Mouse (Mus musculus): ENCODE data around the gene Uprt. TPM values are rescaled to one million over a fixed set of nuclear protein-coding genes. Genes with fewer than 3 reads are reported as not detected.

The Uprt gene
- total RNA-seq (2014; fragmentation: Nextera tagmentation) (18.8 and 22.5 TPM in 2 replicates), total RNA-seq (2017) (6.3 and 6.9 TPM in 2 replicates)

DNA sequence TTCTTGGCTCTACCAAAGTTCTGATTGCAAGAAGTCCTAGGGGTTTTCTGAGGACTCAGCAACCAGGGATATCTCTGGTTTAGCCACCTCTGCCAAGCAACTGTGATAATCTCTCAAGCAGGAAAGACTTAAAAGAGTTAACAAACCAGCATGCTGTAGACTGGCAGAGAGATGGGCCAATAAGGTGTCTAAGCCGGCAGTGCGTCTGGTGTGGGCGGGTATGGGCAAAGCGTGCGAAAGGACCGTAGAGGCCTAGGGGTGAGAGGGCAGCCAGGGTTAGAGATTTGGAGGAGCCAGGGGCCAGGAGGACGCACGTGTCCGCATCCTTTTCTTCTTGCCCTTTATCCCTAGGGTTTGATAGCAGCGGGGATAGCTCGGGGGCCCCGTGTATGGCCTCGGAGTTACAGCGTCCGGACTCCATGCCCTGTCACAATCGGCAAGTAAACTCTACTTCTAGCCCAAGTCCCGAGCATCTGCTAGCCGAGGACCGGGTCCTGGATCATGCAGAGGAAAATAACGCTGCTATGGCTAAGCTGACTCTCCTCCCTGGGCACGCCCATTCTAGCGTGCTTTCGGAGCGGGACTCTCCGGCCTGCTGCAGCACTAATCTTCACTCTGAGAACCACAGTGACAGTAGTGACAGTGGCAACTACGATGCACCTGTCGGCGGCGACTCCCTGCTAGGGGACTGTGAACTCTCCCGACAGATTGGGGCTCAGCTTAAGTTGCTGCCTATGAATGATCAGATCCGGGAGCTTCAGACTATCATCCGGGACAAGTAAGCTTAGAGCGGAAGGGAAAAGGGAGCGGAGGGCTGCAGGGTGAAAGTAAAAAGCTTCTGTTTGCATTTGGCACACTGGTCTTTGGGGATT, at the start of gene Uprt:
Gene Uprt (plus strand): TSS at position 247 of the 872 bp plus-strand sequence.
- ATAC-seq (replicated peaks; ENCODE audit: poor library complexity, severe bottlenecking) = peak; percentile 90

DNA sequence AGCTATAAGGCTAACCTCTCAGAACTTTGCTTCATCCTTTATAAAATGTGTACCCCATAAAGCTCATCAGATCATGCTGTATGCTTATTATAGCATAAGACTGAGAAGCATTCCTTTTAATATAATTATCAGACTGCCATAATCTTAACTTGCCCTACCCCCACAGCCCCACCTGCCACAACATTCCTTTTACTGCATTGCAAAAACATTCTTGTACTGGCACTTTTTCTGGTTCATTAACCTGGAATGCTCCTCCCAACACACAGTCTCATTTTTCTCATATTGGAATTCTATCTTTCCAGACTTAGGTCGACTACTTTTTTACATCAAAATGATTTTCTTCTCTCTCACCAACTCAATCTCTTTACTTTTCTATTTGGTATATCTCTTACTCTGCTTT, 49.2 kb upstream of the Uprt start:
- ATAC-seq (replicated peaks; ENCODE audit: poor library complexity, severe bottlenecking) = no peak

DNA sequence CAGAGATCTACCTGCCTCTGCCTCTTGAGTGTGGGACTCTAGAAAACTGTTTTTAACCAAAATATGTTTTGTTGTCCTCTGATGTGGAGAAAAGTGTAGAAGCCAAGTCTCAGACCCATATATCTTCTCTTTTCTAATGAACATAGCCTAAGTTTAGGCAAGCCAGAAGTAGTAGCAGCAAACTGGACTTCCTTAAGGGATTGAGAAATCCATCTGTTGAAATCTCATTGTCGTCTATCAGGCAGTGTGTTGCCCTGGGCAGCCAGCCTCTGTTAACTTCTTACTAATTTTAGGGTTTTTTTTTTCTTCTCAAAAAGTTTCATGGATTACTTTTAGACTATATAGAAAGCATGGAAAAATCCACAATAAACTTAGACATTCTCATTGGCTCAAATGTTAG, 30.2 kb upstream of the Uprt start:
- ATAC-seq (replicated peaks; ENCODE audit: poor library complexity, severe bottlenecking) = peak; percentile 91

DNA sequence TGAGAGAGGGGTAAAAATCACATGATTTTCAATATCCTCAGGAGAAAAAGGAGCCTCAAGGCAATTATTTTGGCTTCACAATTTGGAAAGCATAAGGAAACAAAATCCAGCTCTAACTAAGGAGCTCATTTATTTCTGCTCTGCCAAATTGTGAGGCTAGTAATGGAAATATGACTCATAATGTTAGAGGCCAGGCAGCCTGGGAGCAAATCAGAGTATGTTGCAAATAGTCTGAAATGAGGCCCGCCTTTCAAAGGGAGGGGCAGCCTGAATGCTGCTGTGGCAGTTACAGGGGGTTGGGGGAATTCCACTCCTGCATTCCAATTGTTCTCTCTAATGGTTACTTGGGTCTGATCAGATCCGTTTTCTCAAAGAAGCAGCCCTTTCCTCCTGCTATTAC, 20.9 kb upstream of the Uprt start:
- no peak for ATAC-seq (replicated peaks; ENCODE audit: poor library complexity, severe bottlenecking)

DNA sequence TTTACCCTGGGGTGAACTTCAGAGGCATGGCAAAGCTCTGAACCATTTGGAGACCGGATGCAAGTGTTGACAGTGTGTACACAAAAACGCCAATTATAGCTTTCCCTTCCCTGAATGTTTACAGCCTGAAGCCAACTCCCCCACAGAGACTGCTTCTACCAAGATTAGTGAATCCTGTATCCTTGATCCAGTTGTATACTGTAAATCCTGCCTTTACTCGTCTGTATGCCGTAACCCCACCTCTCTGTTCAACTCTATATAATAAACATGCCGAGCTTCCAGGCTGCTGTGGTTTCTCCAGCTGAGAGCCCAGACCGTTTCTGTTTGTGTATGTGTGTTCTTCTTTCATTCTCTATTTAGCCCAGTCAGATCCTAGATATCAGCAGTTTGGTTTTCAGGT, 18.2 kb upstream of the Uprt start:
- no peak for ATAC-seq (replicated peaks; ENCODE audit: poor library complexity, severe bottlenecking)

DNA sequence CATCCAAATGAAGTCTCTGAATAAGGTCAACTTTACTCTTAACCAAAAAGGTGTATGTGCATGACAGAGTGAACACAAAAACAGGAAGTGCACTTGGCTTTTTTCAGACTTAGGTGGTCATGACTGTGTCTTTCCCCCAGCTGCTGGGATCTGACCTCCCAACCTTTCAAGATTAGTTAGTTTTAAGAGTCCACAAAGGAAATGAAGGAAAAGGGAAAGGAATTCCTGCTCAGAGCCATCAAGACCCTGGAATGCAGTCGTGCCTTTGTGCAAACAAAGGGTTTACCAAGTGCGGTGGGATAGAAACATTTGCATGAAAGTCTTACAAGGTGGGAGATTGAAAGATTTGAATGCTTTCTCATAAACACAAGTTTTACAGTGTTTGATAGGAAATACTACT, 4.6 kb upstream of the Uprt start:
- ATAC-seq (replicated peaks; ENCODE audit: poor library complexity, severe bottlenecking) = peak; percentile 38; the same call in 1 of the 2 replicates

DNA sequence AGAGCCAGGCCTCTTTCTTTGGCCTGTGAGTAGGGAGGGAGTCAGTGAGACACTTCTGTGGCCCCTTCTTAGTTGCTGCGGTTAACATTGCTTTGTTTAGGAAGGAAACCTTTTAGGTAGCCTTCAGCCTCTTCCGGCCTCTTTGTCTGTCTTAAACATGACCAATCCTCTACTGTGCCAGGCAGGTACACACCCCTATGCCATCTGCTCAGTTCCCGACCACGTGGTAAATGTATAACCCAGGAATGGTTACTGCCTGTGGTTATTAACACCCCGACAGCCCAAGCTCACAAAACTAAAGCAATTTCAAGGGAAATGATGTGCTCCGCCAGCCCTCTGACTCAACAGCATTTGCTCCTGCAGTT, 808 bp downstream of the Uprt start:
- peak; percentile 47 for ATAC-seq (replicated peaks; ENCODE audit: poor library complexity, severe bottlenecking)

DNA sequence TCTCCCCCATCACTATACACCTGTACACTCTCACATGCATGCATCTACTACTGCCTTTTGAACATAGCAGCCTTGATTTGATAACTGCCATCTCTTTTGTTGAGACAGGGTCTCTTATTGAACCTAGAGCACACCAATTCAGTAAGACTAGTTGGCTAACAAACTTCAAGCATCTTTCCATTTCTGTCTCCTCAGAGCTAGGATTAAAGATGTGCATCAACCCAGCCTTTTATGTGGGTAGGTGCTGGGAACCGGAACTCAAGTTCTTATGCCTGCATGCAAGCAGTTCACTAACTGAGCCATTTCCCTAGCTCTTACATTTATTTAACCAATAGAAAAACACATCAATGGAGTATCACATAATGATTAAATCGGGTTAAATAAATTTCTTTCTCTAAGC, 3.0 kb downstream of the Uprt start:
- ATAC-seq (replicated peaks; ENCODE audit: poor library complexity, severe bottlenecking) = no peak

DNA sequence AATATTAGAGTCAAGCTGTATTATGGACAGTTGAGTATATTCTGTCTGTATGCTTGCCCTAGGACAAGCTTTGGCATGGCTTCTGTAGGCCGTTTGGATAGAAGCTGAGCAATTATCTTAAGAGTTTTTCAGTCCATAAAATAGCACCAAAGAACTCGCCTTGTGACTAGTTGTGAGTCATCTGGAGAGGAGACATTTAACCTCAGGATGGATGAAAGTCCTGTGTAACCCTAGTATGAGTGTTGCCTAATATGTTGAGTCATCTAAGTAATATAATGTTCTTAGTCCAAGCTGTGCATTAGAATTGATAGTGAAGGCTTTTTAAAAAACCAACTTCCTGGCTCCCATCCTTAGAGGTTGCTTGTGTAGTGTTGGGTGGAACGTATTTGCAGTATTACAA, 5.4 kb downstream of the Uprt start:
- peak; percentile 93 for ATAC-seq (replicated peaks; ENCODE audit: poor library complexity, severe bottlenecking)

DNA sequence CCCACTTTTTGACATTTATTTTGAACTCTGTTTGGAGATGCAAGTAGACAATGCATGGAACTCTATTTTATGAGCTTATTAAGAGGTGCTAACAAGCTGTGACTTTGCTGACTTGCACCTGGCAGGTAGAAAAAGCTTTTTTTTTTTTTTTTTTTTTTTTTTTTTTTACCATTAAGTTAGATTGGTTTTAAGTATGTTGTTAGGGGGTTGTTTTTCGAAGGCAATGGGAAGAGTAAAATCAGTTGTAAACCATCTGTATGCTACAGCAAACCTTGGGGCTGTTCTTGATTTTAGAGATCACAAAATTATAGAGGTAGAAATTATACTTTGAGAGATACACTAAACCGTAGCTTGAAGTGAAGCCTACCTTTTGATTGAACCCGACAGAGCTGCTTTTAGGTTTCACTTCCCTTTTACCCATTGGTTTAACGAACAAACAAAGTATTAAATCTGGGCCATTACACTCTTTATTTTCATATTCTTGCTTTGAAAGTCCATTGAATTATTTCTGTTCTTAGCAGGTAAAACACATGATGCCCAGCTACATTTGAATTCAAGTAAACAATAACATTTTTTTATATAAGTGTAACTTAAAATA, 6.4 kb downstream of the Uprt start:
- ATAC-seq (replicated peaks; ENCODE audit: poor library complexity, severe bottlenecking) = 0 out of 2 replicates have a peak, but pooled peaks have one; percentile 26

DNA sequence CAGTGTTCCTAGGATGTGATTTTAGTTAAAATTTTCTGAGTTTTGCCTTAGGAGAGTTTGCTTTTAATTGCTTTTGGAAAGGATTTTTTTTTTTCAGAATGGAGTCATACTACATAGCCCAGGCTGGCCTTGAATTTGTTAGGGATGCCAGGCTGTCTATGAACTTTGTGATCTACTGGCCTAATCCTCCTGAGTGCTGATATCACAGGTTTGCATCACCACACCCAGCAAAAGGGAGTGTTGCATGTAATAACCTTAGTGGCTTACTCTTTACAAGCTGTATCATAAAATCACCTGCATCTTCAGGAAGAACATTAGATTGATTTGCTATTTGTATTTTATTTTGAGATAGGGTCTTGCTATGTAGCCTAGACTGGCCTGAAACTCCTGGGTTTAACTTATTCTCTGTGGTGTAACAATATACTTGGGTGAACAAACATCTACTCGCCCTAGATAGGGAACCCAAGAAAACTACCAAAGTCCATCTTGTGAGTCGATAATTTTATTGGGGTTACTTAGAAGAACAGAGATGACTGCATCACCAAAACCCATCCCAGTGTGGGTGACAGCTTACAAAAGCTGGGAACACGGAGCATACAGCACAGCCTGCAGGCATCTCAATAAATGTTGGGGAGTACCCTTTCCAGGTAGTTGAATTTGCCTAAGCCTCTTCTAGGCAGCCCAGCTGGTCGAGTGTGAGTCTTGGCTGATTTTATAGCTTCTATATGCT, 7.2 kb downstream of the Uprt start:
- ATAC-seq (replicated peaks; ENCODE audit: poor library complexity, severe bottlenecking) = no peak

DNA sequence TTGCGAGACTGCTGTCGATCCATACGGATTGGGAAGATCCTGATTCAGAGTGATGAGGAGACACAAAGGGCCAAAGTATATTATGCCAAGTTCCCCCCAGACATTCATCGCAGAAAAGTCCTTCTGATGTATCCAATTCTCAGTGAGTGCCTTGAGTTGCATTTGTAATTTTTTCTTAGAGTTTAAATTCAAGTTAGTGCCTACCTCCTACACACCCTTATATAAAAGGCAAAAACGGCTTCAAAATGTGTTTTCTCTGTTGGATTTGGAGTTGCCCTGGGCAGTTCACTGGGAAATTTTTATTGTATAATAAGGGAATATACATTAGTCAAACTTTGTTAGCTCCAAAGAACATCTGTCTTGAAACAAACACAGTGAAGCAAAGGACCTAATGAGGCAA, 19.1 kb downstream of the Uprt start:
- no peak for ATAC-seq (replicated peaks; ENCODE audit: poor library complexity, severe bottlenecking)

DNA sequence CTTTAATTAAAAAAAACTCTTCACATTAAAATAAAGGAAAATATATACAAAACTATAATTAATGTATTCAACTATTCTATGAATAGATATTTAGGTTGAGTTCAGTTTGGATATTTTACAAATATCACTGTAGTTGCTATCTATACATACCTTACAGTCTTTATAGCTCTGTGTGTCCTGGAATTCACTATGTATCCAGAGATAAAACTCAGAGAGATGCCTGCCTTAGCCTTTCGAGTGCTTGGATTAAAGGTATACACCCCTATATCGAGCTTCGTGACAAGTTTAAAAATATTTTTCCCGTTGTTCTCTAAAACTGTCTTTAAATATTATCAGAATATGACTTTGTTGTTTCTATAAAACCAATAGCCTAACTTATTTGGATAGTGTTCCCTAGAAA, 60.0 kb downstream of the Uprt start:
- no peak for ATAC-seq (replicated peaks; ENCODE audit: poor library complexity, severe bottlenecking)

DNA sequence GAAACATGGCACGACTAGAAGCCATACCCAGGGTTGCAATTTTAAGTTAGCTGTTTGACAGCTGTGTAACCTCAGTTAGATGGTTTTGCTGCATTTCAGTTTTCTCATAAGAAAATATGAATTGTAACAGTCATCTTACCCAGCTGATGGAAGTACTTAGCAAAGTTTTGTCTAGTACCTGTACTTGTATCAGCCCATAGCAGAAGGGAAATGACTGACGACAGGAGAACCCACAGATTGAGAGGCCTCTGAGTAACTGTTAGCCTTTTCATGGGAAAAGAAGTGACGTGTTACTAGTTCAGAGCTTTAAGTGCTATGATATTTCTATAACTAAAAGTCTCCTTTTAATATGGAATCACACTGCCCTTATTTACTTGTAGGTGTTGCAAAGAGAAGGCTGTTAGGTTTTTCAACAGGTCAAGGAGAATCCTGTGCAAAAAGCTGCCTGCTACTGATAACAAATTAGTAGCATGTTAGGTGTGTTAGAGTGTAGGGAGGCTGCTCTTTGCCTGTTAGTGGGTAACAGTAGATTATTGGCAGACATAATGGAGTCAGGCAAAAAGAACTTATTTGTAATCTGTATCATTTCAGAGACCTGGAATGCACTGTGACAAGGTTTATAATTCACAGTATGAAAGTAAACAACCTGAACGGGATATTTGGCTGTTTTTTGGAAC, 61.4 kb downstream of the Uprt start:
- no peak for ATAC-seq (replicated peaks; ENCODE audit: poor library complexity, severe bottlenecking)

DNA sequence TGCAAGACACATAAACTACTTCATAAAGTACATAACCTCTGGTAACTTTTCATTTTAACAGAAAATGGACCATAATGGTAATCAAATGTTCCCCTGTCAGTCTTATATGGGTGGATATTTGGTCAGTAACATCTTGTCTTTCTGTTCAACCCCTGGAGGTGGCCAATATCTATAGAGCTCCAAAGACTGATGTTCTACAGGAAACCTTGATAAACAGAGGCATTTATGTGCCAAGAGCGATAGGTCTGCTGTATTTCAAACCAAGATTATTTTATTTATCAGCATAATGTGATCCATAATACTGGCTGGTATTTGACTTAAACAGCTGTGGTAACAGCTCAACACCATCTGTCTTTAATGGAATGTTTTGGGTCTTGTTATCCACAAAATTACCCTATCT, 62.7 kb downstream of the Uprt start:
- no peak for ATAC-seq (replicated peaks; ENCODE audit: poor library complexity, severe bottlenecking)

Other genes with a start within 250 kb of the Uprt start
- gene Abcb7, start 69.0 kb upstream of the Uprt start, total RNA-seq (2014; fragmentation: Nextera tagmentation) = 28.0 and 32.4 TPM in 2 replicates
- 69.5 and 77.3 TPM in 2 replicates for gene Abcb7, start 69.0 kb upstream of the Uprt start, total RNA-seq (2017)
- 1.4 and 2.5 TPM in 2 replicates for gene Zdhhc15, start 188.2 kb downstream of the Uprt start, total RNA-seq (2014; fragmentation: Nextera tagmentation)
- 0.88 and 1.5 TPM in 2 replicates for gene Zdhhc15, start 188.2 kb downstream of the Uprt start, total RNA-seq (2017)

All from granulocyte monocyte progenitor cell, adult 5-6 weeks (primary cell).